In the genomic region with DNA sequence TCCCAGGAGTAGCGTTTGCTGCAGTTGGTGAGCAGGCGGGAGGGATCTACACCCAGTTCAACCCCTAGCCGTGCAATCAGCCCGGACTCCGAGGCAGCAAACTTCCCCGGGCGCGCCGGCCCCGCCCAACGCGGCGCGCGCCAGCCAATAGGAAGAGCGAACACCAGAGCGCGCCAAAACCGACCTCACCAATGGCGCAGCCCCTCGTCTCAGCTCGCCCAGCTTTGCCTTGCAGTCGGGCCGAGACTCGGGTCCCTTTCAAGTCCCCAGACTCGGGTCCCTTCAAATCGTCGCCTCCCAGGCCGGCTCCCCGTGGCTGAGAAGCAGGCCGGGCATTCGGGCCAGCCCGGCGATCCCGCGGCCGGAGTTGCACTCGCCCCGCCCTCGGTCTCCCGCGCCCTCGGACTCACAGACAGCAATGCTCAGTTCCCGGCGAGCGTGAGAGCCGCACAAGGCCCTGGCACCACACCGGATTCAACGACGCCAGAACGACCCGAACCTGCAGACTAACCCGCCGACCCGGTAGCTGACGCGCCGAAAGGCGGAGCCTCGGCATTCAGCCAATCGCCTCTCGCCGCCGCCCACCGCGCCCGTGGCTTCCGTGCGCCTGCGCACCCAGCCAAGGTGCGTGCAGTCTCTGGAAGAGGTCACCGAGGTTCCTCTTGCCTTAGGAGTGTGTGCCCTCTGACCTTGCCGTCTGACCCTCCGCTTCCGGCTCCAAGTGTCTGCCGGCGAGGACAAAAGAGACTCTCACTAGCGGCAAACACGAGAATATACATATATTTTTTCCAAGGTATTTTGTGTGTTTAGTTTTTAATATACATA, we compare ENCODE assay signal across 8 mouse cellular contexts. TPM values are rescaled to one million over a fixed set of nuclear protein-coding genes. Genes with fewer than 3 reads are reported as not detected.
A peak's percentile ranks its signal among the peaks of the same experiment; 100 is the strongest.
DNase-seq lines count a peak whose midpoint lies in the region; ATAC-seq lines count a peak whose summit lies in the region.

A gene (minus strand): TSS at position 521 of the 825 bp plus-strand sequence.

- ATAC-seq in hindbrain, embryonic 12.5 days (ENCODE audit: low FRiP score), result peak; percentile 99

- no peaks in the 10 kb centered on the region for H3K27me3 ChIP-seq in hindbrain, embryonic 12.5 days

- H3K4me2 ChIP-seq in hindbrain, embryonic 12.5 days (replicated peaks), result peak within 1 kb of the TSS; percentile 72

- H3K27ac ChIP-seq in hindbrain, embryonic 12.5 days, result peak within 1 kb of the TSS; percentile 81

- under 1% methylated on average over 79 of the region's 79 CpGs for WGBS in hindbrain, embryonic 12.5 days

- H3K9me3 ChIP-seq in hindbrain, embryonic 12.5 days (replicated peaks), result no peaks in the 10 kb centered on the region

- H3K4me1 ChIP-seq in hindbrain, embryonic 12.5 days, result peaks cover 10% of the 10 kb centered on the region

- H3K9ac ChIP-seq in hindbrain, embryonic 12.5 days, result peak within 1 kb of the TSS; percentile 69

- H3K4me3 ChIP-seq in hindbrain, embryonic 12.5 days, result peak within 1 kb of the TSS; percentile 97

- peak; percentile 96 for DNase-seq in Muller cell, postnatal 12 days (ENCODE audit: inconsistent ontology term)
- peak; percentile 86 for DNase-seq in cerebellum, adult 9-11 months
- peak; percentile 62 to 81 for DNase-seq in frontal cortex, postnatal 10 days (ENCODE audit: low spot score in 2 of 2)
- peak; percentile 77 to 78 for DNase-seq in layer of hippocampus, postnatal 14 days (ENCODE audit: low spot score in 2 of 2)
- DNase-seq in lung, postnatal 14 days, result peak; percentile 89
- peak; percentile 47 for DNase-seq in retina, adult 2 months (ENCODE audit: low read depth, low spot score)
- DNase-seq in thymus, postnatal 36 days, result peak; percentile 92 to 95

- H3K36me3 ChIP-seq in hindbrain, embryonic 12.5 days, result 0 out of 2 replicates have a peak, but pooled peaks cover 6% of the 10 kb centered on the region

RNA-seq across cellular contexts. Expression of the gene that starts here (rescaled TPM):
- polyA plus RNA-seq in hindbrain, embryonic 12.5 days (2016; fragmentation: Nextera tagmentation; extraction: Ambion mirVana), result 67.6 and 76.3 TPM in 2 replicates
- 1 to 10 TPM; 2.3 to 2.4 TPM for total RNA-seq in layer of hippocampus, postnatal 14 days (2021)

Comparison
In these comparisons a context has a peak if more than half of its experiments do, and no peak if none do; other contexts are left out.
1. Peak in every context shown above with its lines: DNase-seq, ATAC-seq, H3K4me3 ChIP-seq and H3K27ac ChIP-seq.